Mouse (Mus musculus) bone marrow, adult 2 months (tissue): ENCODE measurements around the gene Il12rb1. TPM values are rescaled to one million over a fixed set of nuclear protein-coding genes. Genes with fewer than 3 reads are reported as not detected.
A peak's percentile ranks its signal among the peaks of the same experiment; 100 is the strongest.

ENCODE experiments used
- H3K27ac ChIP-seq: fragments of 200-500 bp; 2 replicates; pipeline ENCODE4 v1.5.1; 2012; ENCODE audit warnings: low read depth, mild to moderate bottlenecking, control low read depth, inconsistent platforms, low read length; ENCODE audit not compliant: control insufficient read depth, poor library complexity, insufficient read depth
- H3K4me1 ChIP-seq: fragments of 200-500 bp; 2 replicates; pipeline ENCODE4 v1.6.1; 2011; ENCODE audit warnings: low read length; ENCODE audit not compliant: control insufficient read depth, insufficient read depth
- H3K4me3 ChIP-seq: fragments of 200-500 bp; replicated peaks from 2 replicates; pipeline ENCODE3; 2011; ENCODE audit warnings: mild to moderate bottlenecking, low read depth, low read length, control low read depth; ENCODE audit not compliant: control insufficient read depth
- CTCF ChIP-seq: fragments of 200-500 bp; IDR thresholded peaks from 2 replicates; pipeline ENCODE4 v1.5.1; 2011; ENCODE audit warnings: low read length, control low read depth; ENCODE audit not compliant: control insufficient read depth, insufficient read depth
- POLR2A ChIP-seq: fragments of 200-500 bp; IDR thresholded peaks from 2 replicates; pipeline ENCODE4 v1.6.1; 2011; ENCODE audit warnings: low read depth, mild to moderate bottlenecking, control low read depth, low read length, borderline replicate concordance; ENCODE audit not compliant: control insufficient read depth
- WGBS: fragments of 180-500 bp; shearing (Covaris S2); methylation state at CpG from one replicate; pipeline ENCODE4 v1.1.7; 2018; 5-methylcytosine and 5-hydroxymethylcytosine counted together
- polyA plus RNA-seq: library from polyadenylated mRNA; stranded (reverse); fragments of >200 nt; gene quantifications from 2 replicates; pipeline ENCODE4 v1.2.4, GENCODE M21; 2011; ENCODE audit warnings: low replicate concordance; ENCODE audit not compliant: missing spikeins, insufficient read depth, insufficient read length

Il12rb1 gene
- polyA plus RNA-seq, 1 experiment, result 1.9 TPM

- TF ChIP-seq POLR2A, result peak; percentile 79; the same call in 1 of the 2 replicates
- no peak for TF ChIP-seq CTCF
- under 1% methylated on average over 45 of the region's 45 CpGs for WGBS
- peaks cover 8% of the 10 kb centered on the region; the same call in 1 of the 2 replicates for H3K4me1 ChIP-seq
- peak within 1 kb of the TSS; percentile 77 for H3K4me3 ChIP-seq
- peak within 1 kb of the TSS; percentile 89 for H3K27ac ChIP-seq
Observed at GRCm38 (mm10) chr8:70804481-70805206, 3.6 kb upstream of the Il12rb1 start, which contains the start of gene Mast3. Mast3 (minus strand) TSS chr8:70805054.

- TF ChIP-seq POLR2A, result no peak; the same call in 1 of the 2 replicates
- no peak for TF ChIP-seq CTCF
- peak overlapping the region; percentile 89 for H3K27ac ChIP-seq
- WGBS, result 3% methylated on average over 4 of the region's 4 CpGs
- no peak overlapping the region for H3K4me3 ChIP-seq
- peaks cover 10% of the 10 kb centered on the region; the same call in 1 of the 2 replicates for H3K4me1 ChIP-seq
Observed at GRCm38 (mm10) chr8:70806541-70806940, 1.7 kb upstream of the Il12rb1 start.

- H3K4me1 ChIP-seq, result peaks cover 10% of the 10 kb centered on the region; the same call in 1 of the 2 replicates
- WGBS, result 74% methylated on average over 1 of the region's 1 CpGs
- H3K4me3 ChIP-seq, result no peak overlapping the region
- H3K27ac ChIP-seq, result peak overlapping the region; percentile 89
- TF ChIP-seq CTCF (no peak), POLR2A (no peak)
Observed at GRCm38 (mm10) chr8:70807304-70807703, 945 bp upstream of the Il12rb1 start.

- 72% methylated on average over 8 of the region's 8 CpGs for WGBS
- Histone ChIP-seq H3K4me3 (no peak overlapping the region), H3K4me1 (peaks cover 10% of the 10 kb centered on the region; the same call in 1 of the 2 replicates), H3K27ac (no peak overlapping the region)
- TF ChIP-seq CTCF, result no peak
- TF ChIP-seq POLR2A, result no peak
Observed at GRCm38 (mm10) chr8:70808955-70809701, 879 bp downstream of the Il12rb1 start.

GRCm38 (mm10) chr8:70810962-70811680, 2.9 kb downstream of the Il12rb1 start:
- peaks cover 10% of the 10 kb centered on the region; the same call in 1 of the 2 replicates for H3K4me1 ChIP-seq
- H3K27ac ChIP-seq, result no peak overlapping the region
- H3K4me3 ChIP-seq, result no peak overlapping the region
- WGBS, result 48% methylated on average over 20 of the region's 20 CpGs
- TF ChIP-seq POLR2A, result no peak
- no peak for TF ChIP-seq CTCF

- H3K4me1 ChIP-seq, result peaks cover 8% of the 10 kb centered on the region; the same call in 1 of the 2 replicates
- 52% methylated on average over 4 of the region's 4 CpGs for WGBS
- no peak overlapping the region for H3K4me3 ChIP-seq
- TF ChIP-seq POLR2A, result no peak
- no peak for TF ChIP-seq CTCF
- no peak overlapping the region for H3K27ac ChIP-seq
Observed at GRCm38 (mm10) chr8:70812055-70812454, 3.8 kb downstream of the Il12rb1 start.

GRCm38 (mm10) chr8:70812885-70813284, 4.6 kb downstream of the Il12rb1 start:
- H3K4me3 ChIP-seq, result no peak overlapping the region
- no peak for TF ChIP-seq POLR2A
- TF ChIP-seq CTCF, result no peak
- 75% methylated on average over 4 of the region's 4 CpGs for WGBS
- peaks cover 4% of the 10 kb centered on the region; the same call in 1 of the 2 replicates for H3K4me1 ChIP-seq
- H3K27ac ChIP-seq, result no peak overlapping the region

- Histone ChIP-seq H3K4me1 (peaks cover 2% of the 10 kb centered on the region; the same call in 1 of the 2 replicates), H3K27ac (no peak overlapping the region), H3K4me3 (no peak overlapping the region)
- 57% methylated on average over 30 of the region's 30 CpGs for WGBS
- TF ChIP-seq POLR2A (no peak), CTCF (no peak)
Observed at GRCm38 (mm10) chr8:70816679-70817078, 8.4 kb downstream of the Il12rb1 start.
